Mouse (Mus musculus): ENCODE results near the gene Galnt10. TPM values are rescaled to one million over a fixed set of nuclear protein-coding genes. Genes with fewer than 3 reads are reported as not detected.

Galnt10 gene
- 17.4 and 18.4 TPM in 2 replicates for polyA plus RNA-seq (2016; fragmentation: Nextera tagmentation; extraction: Ambion mirVana)

DNA sequence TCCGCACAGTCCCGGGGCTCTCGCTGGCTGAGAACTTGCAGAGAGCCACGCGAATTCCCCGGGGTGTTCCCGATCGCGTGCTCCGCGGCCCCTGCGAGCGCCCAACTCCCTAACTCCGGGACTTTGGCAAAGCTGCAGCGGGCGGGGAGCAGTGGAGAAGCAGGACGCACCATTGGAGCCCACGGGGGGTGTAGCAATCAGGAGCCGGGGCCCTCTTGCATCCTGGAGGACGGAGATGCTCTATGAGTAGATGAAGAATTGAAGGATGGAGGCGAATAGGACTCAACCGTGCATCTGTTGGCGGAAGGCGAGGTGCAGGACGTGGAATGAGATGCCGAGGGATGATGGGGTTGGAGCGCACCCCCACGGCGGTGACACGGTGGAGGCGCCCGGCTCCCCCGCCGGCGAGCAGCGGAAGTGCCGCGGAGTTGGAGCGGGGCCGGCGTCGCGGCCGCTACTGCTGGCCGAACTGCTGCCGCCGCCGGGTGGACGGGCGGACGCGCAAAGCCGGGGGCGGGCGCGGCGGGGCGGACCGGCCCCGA, at the start of gene Galnt10:
Gene Galnt10 (plus strand): TSS at position 425 of the 542 bp plus-strand sequence.
- no peaks in the 10 kb centered on the region for H3K9me3 ChIP-seq

DNA sequence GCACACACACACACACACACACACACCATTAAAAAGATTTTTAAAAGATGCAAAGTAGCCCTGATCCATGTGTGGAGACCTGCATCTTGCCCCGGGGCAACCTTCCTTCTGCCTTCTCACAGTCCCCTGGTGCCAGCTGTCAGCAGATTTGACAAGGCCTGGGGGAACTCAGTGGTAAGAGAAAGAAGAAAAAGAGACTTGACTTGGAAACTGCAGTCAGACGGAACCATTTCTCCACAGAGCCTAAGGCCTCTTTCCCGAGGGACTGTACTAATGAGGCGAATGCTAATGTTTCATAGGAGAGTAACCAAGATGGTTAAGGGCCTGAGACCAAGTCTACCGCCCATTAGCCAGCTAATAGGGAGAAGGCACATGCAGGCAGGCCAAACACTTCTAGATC, 49.3 kb upstream of the Galnt10 start:
- no peaks in the 10 kb centered on the region for H3K9me3 ChIP-seq
- H3K9ac ChIP-seq, result no peak overlapping the region
- ATAC-seq (ENCODE audit: low FRiP score, low read depth), result no peak
- H3K4me3 ChIP-seq, result no peak overlapping the region
- no peaks in the 10 kb centered on the region for H3K36me3 ChIP-seq
- WGBS, result 73% methylated on average over 5 of the region's 5 CpGs
- H3K4me1 ChIP-seq, result peaks cover 13% of the 10 kb centered on the region
- H3K27ac ChIP-seq, result no peak overlapping the region
- H3K4me2 ChIP-seq (replicated peaks), result no peak overlapping the region
- H3K27me3 ChIP-seq (replicated peaks), result no peaks in the 10 kb centered on the region

More for the DNA sequence above, at the start of gene Galnt10:
- WGBS, result under 1% methylated on average over 60 of the region's 60 CpGs
- Histone ChIP-seq H3K4me1 (peaks cover 24% of the 10 kb centered on the region), H3K9ac (peak within 1 kb of the TSS; percentile 83), H3K4me3 (peak within 1 kb of the TSS; percentile 75), H3K4me2 (replicated peaks) (peak within 1 kb of the TSS; percentile 97), H3K27me3 (replicated peaks) (no peaks in the 10 kb centered on the region; the same call in 1 of the 2 replicates), H3K27ac (no peak within 1 kb of the TSS), H3K36me3 (no peaks in the 10 kb centered on the region)
- ATAC-seq (ENCODE audit: low FRiP score, low read depth), result peak; percentile 92

DNA sequence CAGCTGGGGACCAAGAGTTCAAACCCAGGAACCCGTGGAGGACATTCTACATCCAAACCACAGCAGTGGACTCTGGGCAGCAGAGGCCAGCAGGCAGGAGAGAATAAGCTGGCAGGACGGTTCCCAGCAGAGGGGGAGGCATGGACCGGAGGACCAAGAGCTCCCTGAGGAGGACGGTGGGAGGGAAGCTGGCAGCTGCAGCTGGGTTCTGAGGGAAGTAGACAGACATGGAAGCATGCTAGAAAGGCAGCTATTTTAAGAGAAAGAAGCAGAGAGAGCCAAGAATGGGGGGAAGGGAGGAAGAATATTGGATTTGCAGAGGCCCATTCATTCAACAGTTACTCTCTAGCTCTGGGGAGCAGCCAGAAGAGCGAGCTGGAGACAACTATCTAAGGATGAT, 47.1 kb upstream of the Galnt10 start:
- 79% methylated on average over 5 of the region's 5 CpGs for WGBS
- Histone ChIP-seq H3K9me3 (no peaks in the 10 kb centered on the region), H3K27me3 (replicated peaks) (no peaks in the 10 kb centered on the region), H3K9ac (no peak overlapping the region), H3K4me1 (peaks cover 14% of the 10 kb centered on the region), H3K27ac (no peak overlapping the region), H3K4me2 (replicated peaks) (no peak overlapping the region), H3K4me3 (no peak overlapping the region), H3K36me3 (no peaks in the 10 kb centered on the region)
- ATAC-seq (ENCODE audit: low FRiP score, low read depth), result no peak

DNA sequence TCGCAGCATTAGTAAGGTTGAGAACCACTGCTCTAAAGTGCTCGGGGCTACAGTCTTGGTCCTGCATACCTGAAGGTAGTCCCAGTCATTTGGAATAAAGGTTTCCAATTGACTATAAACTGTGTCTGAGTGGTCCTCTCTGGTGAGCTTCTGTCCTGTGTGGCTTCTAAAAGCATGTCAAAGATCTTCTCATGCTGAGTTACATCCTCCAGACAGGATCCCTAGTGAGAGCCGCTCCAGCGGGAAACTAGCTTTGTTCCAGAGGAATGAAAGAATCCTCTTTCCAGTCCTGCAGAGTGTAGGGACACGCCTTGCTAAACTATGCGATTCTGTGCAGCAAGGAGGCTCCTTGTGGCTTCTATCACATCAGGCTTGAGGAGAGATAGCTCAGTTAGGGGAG, 45.9 kb upstream of the Galnt10 start:
- no peak overlapping the region for H3K27ac ChIP-seq
- H3K27me3 ChIP-seq (replicated peaks), result no peaks in the 10 kb centered on the region
- peaks cover 14% of the 10 kb centered on the region for H3K4me1 ChIP-seq
- H3K9ac ChIP-seq, result no peak overlapping the region
- WGBS, result 51% methylated on average over 6 of the region's 6 CpGs
- no peaks in the 10 kb centered on the region for H3K36me3 ChIP-seq
- no peak overlapping the region for H3K4me3 ChIP-seq
- no peak for ATAC-seq (ENCODE audit: low FRiP score, low read depth)
- no peak overlapping the region for H3K4me2 ChIP-seq (replicated peaks)
- H3K9me3 ChIP-seq, result no peaks in the 10 kb centered on the region

DNA sequence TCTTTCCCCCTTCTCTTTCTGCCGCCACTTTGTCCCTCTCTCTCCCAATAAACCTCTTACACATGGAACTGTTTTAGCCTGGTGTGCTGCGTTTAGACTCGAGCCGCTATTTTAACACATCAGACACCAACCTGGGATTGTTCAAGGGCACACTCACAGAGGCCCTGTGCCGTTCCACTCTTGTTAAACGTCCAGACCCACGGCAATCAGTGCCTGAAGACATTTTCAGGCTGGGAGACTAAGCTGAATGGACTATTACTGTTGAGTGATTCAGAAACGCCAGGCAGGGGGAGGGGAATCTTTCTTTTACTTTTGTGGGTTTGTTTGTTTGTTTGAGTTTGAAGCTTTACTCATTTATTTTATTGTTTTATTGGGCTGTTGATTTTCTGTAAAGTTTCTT, 45.1 kb upstream of the Galnt10 start:
- ATAC-seq (ENCODE audit: low FRiP score, low read depth), result no peak

DNA sequence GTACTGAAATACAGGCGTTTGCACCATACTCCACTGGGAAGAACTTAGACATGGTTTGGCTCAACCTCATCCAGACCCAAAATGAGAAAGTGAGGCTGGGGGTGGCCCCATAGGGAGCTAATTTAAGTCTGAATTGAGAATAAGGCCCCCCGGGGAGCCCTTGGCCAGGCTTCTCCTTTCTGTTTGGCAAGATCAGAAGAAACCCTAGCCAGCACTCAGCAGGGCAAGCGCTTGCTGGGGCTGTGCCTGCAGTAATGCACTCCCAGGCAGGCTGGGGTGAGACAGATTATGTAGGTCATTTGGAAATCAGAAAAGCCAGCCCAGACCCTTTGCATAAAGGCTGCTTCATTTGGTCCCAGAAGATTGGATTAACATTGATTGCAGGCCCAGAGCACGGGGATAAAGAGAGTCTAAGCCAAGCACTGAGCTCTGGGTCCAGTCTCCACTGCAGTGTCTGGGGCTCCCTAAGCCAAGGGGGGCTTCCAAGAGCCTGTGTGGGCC, 44.6 kb upstream of the Galnt10 start:
- Histone ChIP-seq H3K27ac (no peak overlapping the region), H3K4me1 (peaks cover 19% of the 10 kb centered on the region), H3K4me3 (no peak overlapping the region), H3K36me3 (no peaks in the 10 kb centered on the region), H3K4me2 (replicated peaks) (peak overlapping the region; percentile 24; the same call in 1 of the 2 replicates), H3K27me3 (replicated peaks) (no peaks in the 10 kb centered on the region), H3K9ac (peak overlapping the region; percentile 2; the same call in 1 of the 2 replicates), H3K9me3 (no peaks in the 10 kb centered on the region)
- 4% methylated on average over 4 of the region's 4 CpGs for WGBS
- peak; percentile 43; the same call in 1 of the 2 replicates for ATAC-seq (ENCODE audit: low FRiP score, low read depth)

More for the DNA sequence above, 45.1 kb upstream of the Galnt10 start:
- Histone ChIP-seq H3K27ac (no peak overlapping the region), H3K9ac (no peak overlapping the region), H3K27me3 (replicated peaks) (no peaks in the 10 kb centered on the region), H3K9me3 (no peaks in the 10 kb centered on the region), H3K4me3 (no peak overlapping the region), H3K4me1 (peaks cover 16% of the 10 kb centered on the region), H3K36me3 (no peaks in the 10 kb centered on the region), H3K4me2 (replicated peaks) (no peak overlapping the region)
- 10% methylated on average over 8 of the region's 8 CpGs for WGBS

DNA sequence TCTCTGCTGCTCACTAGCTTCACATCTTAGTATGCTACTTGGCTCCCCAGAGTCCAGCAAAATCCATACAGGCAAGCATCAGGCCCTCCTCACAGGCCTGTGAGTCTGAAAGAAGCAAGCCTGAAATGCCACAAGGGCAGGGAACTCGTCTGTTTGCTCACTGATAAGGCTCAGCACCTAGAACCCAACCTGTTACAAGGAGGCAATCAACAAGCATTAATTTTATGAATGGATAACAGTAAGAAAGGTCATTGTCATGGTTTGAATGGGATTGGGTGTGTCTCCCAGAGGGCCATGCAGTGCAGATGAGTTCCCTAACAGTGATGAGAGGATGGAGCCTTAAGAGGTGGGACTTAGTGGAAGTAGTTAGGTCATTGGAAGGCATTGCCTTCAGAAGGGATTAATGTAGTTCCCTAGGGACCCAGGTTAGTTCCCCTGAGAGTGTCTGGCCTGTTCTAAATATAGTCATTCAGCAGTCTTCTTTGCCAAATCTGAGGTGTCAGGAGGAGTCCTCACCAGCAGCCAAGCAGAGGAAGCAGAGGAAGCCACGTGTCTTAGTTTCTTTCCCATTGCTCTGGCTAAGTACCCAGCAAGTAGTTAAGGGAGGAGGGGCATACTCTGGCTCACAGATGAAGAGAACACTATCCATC, 43.3 kb upstream of the Galnt10 start:
- Histone ChIP-seq H3K4me3 (no peak overlapping the region), H3K9ac (no peak overlapping the region), H3K4me2 (replicated peaks) (no peak overlapping the region), H3K4me1 (peaks cover 19% of the 10 kb centered on the region), H3K9me3 (no peaks in the 10 kb centered on the region), H3K36me3 (no peaks in the 10 kb centered on the region), H3K27ac (no peak overlapping the region), H3K27me3 (replicated peaks) (no peaks in the 10 kb centered on the region)
- WGBS, result 82% methylated on average over 2 of the region's 2 CpGs
- no peak for ATAC-seq (ENCODE audit: low FRiP score, low read depth)

DNA sequence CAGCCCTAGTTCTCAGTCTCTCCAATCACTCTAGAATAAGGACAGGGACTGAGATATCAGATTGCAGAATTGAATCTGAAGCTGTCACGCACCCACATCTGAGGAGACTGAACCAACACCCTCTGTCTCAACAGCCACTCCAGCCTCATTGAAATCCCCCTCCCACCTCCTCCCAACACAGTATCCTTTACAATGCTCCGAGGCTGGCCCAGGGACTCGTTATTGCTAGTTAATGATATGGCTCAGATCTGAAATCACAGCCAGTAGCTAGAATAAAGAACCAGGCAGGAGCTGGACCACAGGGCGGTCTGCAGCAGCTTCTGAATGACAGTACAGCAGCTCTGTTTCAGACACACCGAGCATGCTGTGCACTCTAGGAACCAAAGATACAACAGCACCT, 40.2 kb upstream of the Galnt10 start:
- WGBS, result 35% methylated on average over 5 of the region's 5 CpGs
- Histone ChIP-seq H3K36me3 (no peaks in the 10 kb centered on the region), H3K4me2 (replicated peaks) (no peak overlapping the region), H3K27me3 (replicated peaks) (no peaks in the 10 kb centered on the region), H3K4me1 (peaks cover 14% of the 10 kb centered on the region), H3K9ac (no peak overlapping the region), H3K9me3 (no peaks in the 10 kb centered on the region), H3K4me3 (no peak overlapping the region), H3K27ac (no peak overlapping the region)
- no peak for ATAC-seq (ENCODE audit: low FRiP score, low read depth)

DNA sequence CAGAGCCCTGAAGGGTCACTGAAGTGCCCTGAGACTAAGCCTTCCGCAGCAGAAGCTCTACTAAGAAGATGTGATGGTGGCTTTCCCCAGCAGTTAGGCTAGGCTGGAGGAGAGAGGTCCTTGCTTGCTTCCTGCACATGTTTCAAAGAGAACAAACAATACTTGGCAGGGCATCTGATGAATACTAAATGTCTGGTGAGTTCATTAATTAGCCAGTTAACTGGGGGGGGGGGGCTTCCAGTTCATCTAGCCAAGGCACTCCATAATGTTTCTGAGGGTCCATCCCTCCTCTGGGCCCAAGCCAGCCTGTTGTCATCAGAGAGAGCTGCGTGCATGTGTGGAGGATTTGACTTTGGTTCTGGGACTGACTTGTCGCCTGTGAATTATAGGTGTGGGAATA, 39.6 kb upstream of the Galnt10 start:
- ATAC-seq (ENCODE audit: low FRiP score, low read depth), result no peak
- Histone ChIP-seq H3K4me3 (no peak overlapping the region), H3K27me3 (replicated peaks) (no peaks in the 10 kb centered on the region), H3K27ac (no peak overlapping the region), H3K4me2 (replicated peaks) (no peak overlapping the region), H3K4me1 (peaks cover 8% of the 10 kb centered on the region), H3K9me3 (no peaks in the 10 kb centered on the region), H3K36me3 (no peaks in the 10 kb centered on the region), H3K9ac (no peak overlapping the region)
- 87% methylated on average over 3 of the region's 3 CpGs for WGBS

DNA sequence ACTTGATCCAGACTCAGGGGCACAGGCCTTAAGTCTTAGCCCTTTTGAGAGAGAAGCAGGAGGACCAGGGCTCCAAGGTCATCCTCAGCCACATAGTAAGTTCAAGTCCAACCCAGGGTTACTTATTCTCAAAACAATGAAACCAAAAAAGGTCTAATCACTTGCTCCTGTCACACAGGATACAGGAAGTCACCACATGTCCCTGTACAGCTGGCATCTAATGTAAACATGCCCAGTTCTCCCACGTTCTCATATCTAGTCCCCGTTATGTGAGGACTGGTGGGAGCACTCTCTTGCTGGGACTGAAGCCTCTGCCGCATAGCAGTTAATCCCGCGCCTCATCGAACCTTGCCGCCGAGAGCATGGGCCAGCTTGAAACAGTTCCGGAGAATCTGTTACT, 30.7 kb upstream of the Galnt10 start:
- H3K9me3 ChIP-seq, result no peaks in the 10 kb centered on the region
- 80% methylated on average over 9 of the region's 9 CpGs for WGBS

DNA sequence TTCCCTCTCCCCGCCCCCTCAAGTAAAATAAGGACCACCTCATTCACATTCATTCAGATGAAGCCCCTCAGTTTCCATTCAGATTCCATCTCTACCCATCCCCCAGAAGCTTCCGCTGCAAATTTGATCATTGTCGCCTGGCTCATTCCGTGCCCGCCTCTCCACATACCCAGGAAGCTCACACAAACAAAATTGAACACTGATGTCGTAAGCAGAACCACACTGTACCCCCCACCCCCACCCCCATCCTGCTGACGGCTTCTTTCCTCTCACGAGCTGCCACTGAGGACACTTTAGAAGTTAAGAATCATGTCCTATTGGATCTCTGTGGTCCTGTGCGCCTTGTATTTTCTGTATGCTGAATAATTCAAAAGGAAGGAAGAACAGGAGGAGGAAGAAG, 30.0 kb upstream of the Galnt10 start:
- Histone ChIP-seq H3K9me3 (no peaks in the 10 kb centered on the region), H3K4me1 (peaks cover 6% of the 10 kb centered on the region; the same call in 1 of the 2 replicates), H3K27me3 (replicated peaks) (no peaks in the 10 kb centered on the region), H3K4me3 (no peak overlapping the region), H3K9ac (no peak overlapping the region), H3K36me3 (no peaks in the 10 kb centered on the region), H3K4me2 (replicated peaks) (no peak overlapping the region), H3K27ac (no peak overlapping the region)
- no peak for ATAC-seq (ENCODE audit: low FRiP score, low read depth)
- WGBS, result 80% methylated on average over 9 of the region's 9 CpGs

More for the DNA sequence above, 30.7 kb upstream of the Galnt10 start:
- ATAC-seq (ENCODE audit: low FRiP score, low read depth), result no peak
- H3K36me3 ChIP-seq, result no peaks in the 10 kb centered on the region
- peaks cover 6% of the 10 kb centered on the region; the same call in 1 of the 2 replicates for H3K4me1 ChIP-seq
- no peak overlapping the region for H3K27ac ChIP-seq
- H3K4me2 ChIP-seq (replicated peaks), result no peak overlapping the region
- no peaks in the 10 kb centered on the region for H3K27me3 ChIP-seq (replicated peaks)
- no peak overlapping the region for H3K9ac ChIP-seq
- H3K4me3 ChIP-seq, result no peak overlapping the region

DNA sequence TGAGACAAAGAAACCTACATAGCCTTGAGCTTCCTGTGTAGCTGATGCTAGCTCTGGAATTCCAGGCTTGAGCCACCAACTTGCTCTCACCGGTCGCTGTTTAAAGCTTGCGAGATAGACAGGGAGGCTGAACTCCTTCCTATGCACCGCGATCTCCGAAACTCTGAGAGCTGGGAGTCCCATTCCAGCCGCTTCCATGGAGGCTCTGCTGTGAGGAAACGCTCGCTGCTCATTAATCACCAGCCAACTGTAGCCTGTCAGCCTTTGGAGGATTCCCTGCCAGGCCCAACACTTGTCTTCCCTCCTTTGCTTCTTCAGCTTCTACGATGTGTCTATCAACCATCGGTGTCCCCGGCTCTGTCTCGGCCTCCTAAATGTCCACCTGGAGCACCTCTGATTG, 29.4 kb upstream of the Galnt10 start:
- H3K27ac ChIP-seq, result no peak overlapping the region
- 61% methylated on average over 13 of the region's 13 CpGs for WGBS

More for the DNA sequence above, 29.4 kb upstream of the Galnt10 start:
- no peak overlapping the region for H3K9ac ChIP-seq
- ATAC-seq (ENCODE audit: low FRiP score, low read depth), result no peak
- H3K4me2 ChIP-seq (replicated peaks), result no peak overlapping the region
- H3K36me3 ChIP-seq, result no peaks in the 10 kb centered on the region
- H3K4me1 ChIP-seq, result peaks cover 6% of the 10 kb centered on the region; the same call in 1 of the 2 replicates
- no peak overlapping the region for H3K4me3 ChIP-seq
- H3K9me3 ChIP-seq, result no peaks in the 10 kb centered on the region
- no peaks in the 10 kb centered on the region for H3K27me3 ChIP-seq (replicated peaks)

Data from neural tube, embryonic 12.5 days (tissue).